Mouse (Mus musculus) activated CD4-positive, CD25-positive, alpha-beta regulatory T cell (primary cell): ENCODE measurements around the gene Paqr7. TPM values are rescaled to one million over a fixed set of nuclear protein-coding genes. Genes with fewer than 3 reads are reported as not detected.

Source experiments
- polyA plus RNA-seq, 2 experiments: library from polyadenylated mRNA; unstranded; fragments of 100-300 nt; shearing (Covaris generic); gene quantifications; one replicate each; pipeline ENCODE4 v1.2.1; 2017

Paqr7 gene
- 10 to 100 TPM; 21.1 to 21.6 TPM for polyA plus RNA-seq

DNA sequence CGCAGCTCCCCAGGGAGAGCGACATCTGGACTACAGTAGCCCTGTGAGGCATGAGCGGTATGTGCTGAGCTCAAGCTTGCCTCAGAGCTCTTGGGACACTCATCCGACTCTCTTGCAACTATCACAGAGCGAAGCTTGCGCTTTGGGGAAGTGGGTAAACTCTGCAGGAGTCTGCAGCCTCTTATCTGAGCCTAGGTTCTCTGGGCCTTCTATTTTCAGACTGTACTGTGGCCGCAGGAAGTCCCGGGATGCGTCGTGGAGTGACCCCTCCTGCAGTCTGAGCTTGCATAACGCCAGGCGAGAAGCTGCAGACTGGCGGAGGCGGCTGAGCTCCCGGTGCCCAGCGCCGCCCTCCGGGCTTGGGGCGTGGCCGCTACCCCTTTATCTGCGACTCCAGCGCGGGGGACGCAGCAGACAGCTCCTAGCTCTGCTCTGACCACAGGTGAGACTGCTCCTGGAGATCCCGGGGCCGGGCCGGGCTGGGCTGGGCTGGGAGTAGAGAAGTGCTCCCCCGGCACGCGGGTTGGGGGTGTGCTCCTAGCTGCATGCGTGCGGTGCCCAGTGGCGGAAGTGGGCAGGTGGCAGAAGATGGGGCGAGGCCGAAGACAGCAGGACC lies at the start of gene Paqr7:
Paqr7 (plus strand) TSS at position 103 of the 616 bp plus-strand sequence.

GRCm38 (mm10) chr4:134468215-134468575 lies 28.3 kb upstream of the Paqr7 start, which contains the start of gene Stmn1:
Gene Stmn1 (plus strand): TSS chr4:134468320.

GRCm38 (mm10) chr4:134510845-134511411 lies 14.4 kb downstream of the Paqr7 start, which contains the start of gene Aunip:
Gene Aunip (plus strand): TSS chr4:134510999.

GRCm38 (mm10) chr4:134534932-134535786 lies 38.7 kb downstream of the Paqr7 start, which contains the start of gene Mtfr1l:
Gene Mtfr1l (minus strand): TSS chr4:134535387.

GRCm38 (mm10) chr4:134551494-134552316 lies 55.2 kb downstream of the Paqr7 start, which contains the start of gene Selenon:
Gene Selenon (minus strand): TSS chr4:134552166.

Other genes with a start within 250 kb of the Paqr7 start
- gene Gm30191, start 249.8 kb upstream of the Paqr7 start, polyA plus RNA-seq: not detected
- not detected for gene Grrp1, start 242.6 kb upstream of the Paqr7 start, polyA plus RNA-seq
- gene Pdik1l, start 208.8 kb upstream of the Paqr7 start, polyA plus RNA-seq: 10 to 100 TPM; 21.6 to 22.1 TPM
- not detected for gene Trim63, start 181.6 kb upstream of the Paqr7 start, polyA plus RNA-seq
- under 1 TPM; 0.39 TPM for gene Slc30a2, start 153.5 kb upstream of the Paqr7 start, polyA plus RNA-seq
- 1 to 10 TPM in 1 of 2 experiments, under 1 TPM in 1; 0.68 to 1.3 TPM for gene Extl1, start 112.8 kb upstream of the Paqr7 start, polyA plus RNA-seq
- under 1 TPM; 0.22 to 0.99 TPM for gene Pafah2, start 100.4 kb upstream of the Paqr7 start, polyA plus RNA-seq
- gene Stmn1, start 28.4 kb upstream of the Paqr7 start, polyA plus RNA-seq: 100 to 1,000 TPM; 186 to 210 TPM
- 1 to 10 TPM; 1.4 to 2.6 TPM for gene Aunip, start 14.3 kb downstream of the Paqr7 start, polyA plus RNA-seq
- 100 to 1,000 TPM in 1 of 2 experiments, 10 to 100 TPM in 1; 91.7 to 130 TPM for gene Mtfr1l, start 38.7 kb downstream of the Paqr7 start, polyA plus RNA-seq
- 1 to 10 TPM; 1.3 to 3.4 TPM for gene Selenon, start 55.5 kb downstream of the Paqr7 start, polyA plus RNA-seq
- 1 to 10 TPM; 2.1 to 2.4 TPM for gene Man1c1, start 207.6 kb downstream of the Paqr7 start, polyA plus RNA-seq